Mouse (Mus musculus) heart, embryonic 15.5 days (tissue): ENCODE results near the gene Spats2. TPM values are rescaled to one million over a fixed set of nuclear protein-coding genes. Genes with fewer than 3 reads are reported as not detected.

Experiments
- ATAC-seq: fragments of 200-750 bp; cut with Nextera tagmentation; replicated peaks from 2 replicates; pipeline ENCODE4 v1.8.0; 2017; ENCODE audit warnings: low read depth, moderate TSS enrichment; ENCODE audit not compliant: insufficient number of reproducible peaks, insufficient read depth, low FRiP score
- H3K27ac ChIP-seq: fragments of 300-500 bp; sonication (generic); 2 replicates; pipeline ENCODE4 v1.5.1; 2015; ENCODE audit warnings: mild to moderate bottlenecking, inconsistent platforms
- H3K27me3 ChIP-seq: fragments of 300-500 bp; sonication (generic); 2 replicates; pipeline ENCODE4 v1.6.1; 2015; ENCODE audit warnings: inconsistent platforms
- H3K36me3 ChIP-seq: fragments of 300-500 bp; sonication (generic); 2 replicates; pipeline ENCODE4 v1.6.1; 2015; ENCODE audit warnings: mild to moderate bottlenecking, inconsistent platforms
- H3K4me1 ChIP-seq: fragments of 300-500 bp; sonication (generic); replicated peaks from 2 replicates; pipeline ENCODE4 v1.6.1; 2015; ENCODE audit warnings: inconsistent platforms
- H3K4me2 ChIP-seq: fragments of 300-500 bp; sonication (generic); 2 replicates; pipeline ENCODE4 v1.6.1; 2015; ENCODE audit warnings: inconsistent platforms, mild to moderate bottlenecking, moderate library complexity
- H3K4me3 ChIP-seq: fragments of 300-500 bp; sonication (generic); 2 replicates; pipeline ENCODE4 v1.5.1; 2015; ENCODE audit warnings: mild to moderate bottlenecking, inconsistent platforms
- H3K9ac ChIP-seq: fragments of 300-500 bp; sonication (generic); 2 replicates; pipeline ENCODE4 v1.6.1; 2015; ENCODE audit warnings: mild to moderate bottlenecking, inconsistent platforms
- H3K9me3 ChIP-seq: fragments of 300-500 bp; sonication (generic); replicated peaks from 2 replicates; pipeline ENCODE4 v1.6.1; 2016; ENCODE audit warnings: inconsistent platforms
- WGBS: fragments of 180-500 bp; shearing (Covaris S2); methylation state at CpG from one replicate; pipeline ENCODE4 v1.1.7; 2015; ENCODE audit warnings: mixed read lengths; 5-methylcytosine and 5-hydroxymethylcytosine counted together
- polyA plus RNA-seq: library from polyadenylated mRNA; unstranded; fragments of >200 nt; fragmentation: Nextera tagmentation; extraction: Ambion mirVana; gene quantifications from 2 replicates; pipeline ENCODE4 v1.2.1, GENCODE M21; 2015

Gene Spats2
- polyA plus RNA-seq, 1 experiment from 2014 or later = 27.3 TPM

DNA sequence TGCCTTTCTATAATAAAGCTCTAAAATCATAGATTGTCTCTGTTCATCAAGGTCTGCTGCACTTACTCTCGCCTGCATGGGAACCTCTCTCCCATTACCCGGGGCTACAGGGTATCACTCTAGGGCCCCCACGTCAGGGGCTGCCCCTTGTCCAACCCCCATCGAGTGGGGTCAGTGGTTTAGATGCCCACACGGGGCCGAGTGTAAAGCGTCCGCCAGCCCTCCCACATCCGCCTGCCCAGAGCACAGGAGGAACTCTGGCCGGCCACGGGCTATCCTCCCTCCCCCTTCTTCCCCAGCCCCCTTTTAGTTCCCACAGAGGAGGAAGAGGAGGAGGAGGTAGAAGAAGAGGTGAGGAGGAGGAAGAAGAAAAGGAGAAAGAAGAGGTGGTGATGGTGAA lies 4.9 kb upstream of the Spats2 start:
- WGBS = 8% methylated on average over 11 of the region's 11 CpGs
- H3K27me3 ChIP-seq = no peaks in the 10 kb centered on the region
- no peak overlapping the region for H3K27ac ChIP-seq
- peak overlapping the region; percentile 40 for H3K4me2 ChIP-seq
- H3K36me3 ChIP-seq = no peaks in the 10 kb centered on the region
- H3K9ac ChIP-seq = peak overlapping the region; percentile 33; the same call in 1 of the 2 replicates
- H3K4me1 ChIP-seq = peaks cover 4% of the 10 kb centered on the region
- ATAC-seq = no peak
- 0 out of 2 replicates have a peak overlapping the region, but pooled peaks have one; percentile 8 for H3K4me3 ChIP-seq
- H3K9me3 ChIP-seq = no peaks in the 10 kb centered on the region

- ATAC-seq = no peak
- peaks cover 4% of the 10 kb centered on the region for H3K4me1 ChIP-seq
- H3K4me3 ChIP-seq = no peak overlapping the region
- H3K4me2 ChIP-seq = no peak overlapping the region
- H3K27ac ChIP-seq = no peak overlapping the region
- H3K9ac ChIP-seq = no peak overlapping the region
- H3K27me3 ChIP-seq = no peaks in the 10 kb centered on the region
- no peaks in the 10 kb centered on the region for H3K36me3 ChIP-seq
- 70% methylated on average over 2 of the region's 2 CpGs for WGBS
- no peaks in the 10 kb centered on the region for H3K9me3 ChIP-seq
Measured at GRCm38 (mm10) chr15:99122642-99123041, 3.1 kb upstream of the Spats2 start.

DNA sequence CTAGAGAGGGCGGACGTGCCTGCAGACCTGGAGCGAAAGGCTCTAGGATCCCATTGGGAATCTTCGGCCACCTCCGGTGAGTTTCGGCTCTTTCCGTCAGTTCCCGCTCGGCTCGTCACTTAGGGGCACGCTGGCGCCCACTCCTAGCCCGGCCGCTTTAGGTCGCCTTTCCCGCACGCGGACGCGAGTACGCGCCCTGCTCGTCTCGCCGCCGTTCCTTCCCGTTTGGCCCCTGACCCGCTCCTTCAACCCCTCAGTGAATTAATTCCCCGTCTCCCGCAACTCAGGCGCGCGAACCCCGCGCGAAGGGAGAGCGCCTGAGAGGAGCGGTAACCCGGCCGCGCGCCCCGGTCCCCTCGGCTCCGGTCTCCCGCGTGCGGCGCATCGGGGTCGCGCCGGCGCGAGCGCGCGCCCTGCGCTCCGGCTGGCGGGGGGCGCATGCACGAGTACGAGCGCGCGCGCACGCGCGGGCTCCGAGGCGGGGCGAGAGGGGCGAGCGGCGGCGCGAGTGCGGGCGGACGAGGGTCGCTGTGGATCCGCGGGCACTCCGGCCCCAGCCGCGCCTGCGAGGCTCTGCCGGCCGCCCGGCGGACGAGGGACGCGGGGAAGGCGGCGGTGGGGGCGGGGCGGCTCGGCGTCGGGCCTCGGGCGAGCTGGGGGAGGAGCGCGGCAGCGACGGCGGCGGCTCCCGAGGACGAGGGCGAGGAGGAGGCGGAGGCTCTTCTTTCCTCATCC lies 532 bp downstream of the Spats2 start:
- WGBS = under 1% methylated on average over 111 of the region's 115 CpGs
- Histone ChIP-seq H3K9me3 (no peaks in the 10 kb centered on the region), H3K27ac (peak overlapping the region; percentile 95), H3K4me2 (peak overlapping the region; percentile 70), H3K9ac (peak overlapping the region; percentile 82), H3K4me3 (peak overlapping the region; percentile 87), H3K4me1 (peaks cover 29% of the 10 kb centered on the region), H3K27me3 (no peaks in the 10 kb centered on the region), H3K36me3 (no peaks in the 10 kb centered on the region)
- ATAC-seq = peak; percentile 86

GRCm38 (mm10) chr15:99126816-99127365 lies 1.2 kb downstream of the Spats2 start:
- Histone ChIP-seq H3K4me1 (peaks cover 29% of the 10 kb centered on the region), H3K4me2 (peak overlapping the region; percentile 70), H3K27ac (peak overlapping the region; percentile 95), H3K36me3 (no peaks in the 10 kb centered on the region), H3K9me3 (no peaks in the 10 kb centered on the region), H3K4me3 (peak overlapping the region; percentile 87), H3K9ac (peak overlapping the region; percentile 82), H3K27me3 (no peaks in the 10 kb centered on the region)
- WGBS = under 1% methylated on average over 35 of the region's 35 CpGs
- no peak for ATAC-seq

DNA sequence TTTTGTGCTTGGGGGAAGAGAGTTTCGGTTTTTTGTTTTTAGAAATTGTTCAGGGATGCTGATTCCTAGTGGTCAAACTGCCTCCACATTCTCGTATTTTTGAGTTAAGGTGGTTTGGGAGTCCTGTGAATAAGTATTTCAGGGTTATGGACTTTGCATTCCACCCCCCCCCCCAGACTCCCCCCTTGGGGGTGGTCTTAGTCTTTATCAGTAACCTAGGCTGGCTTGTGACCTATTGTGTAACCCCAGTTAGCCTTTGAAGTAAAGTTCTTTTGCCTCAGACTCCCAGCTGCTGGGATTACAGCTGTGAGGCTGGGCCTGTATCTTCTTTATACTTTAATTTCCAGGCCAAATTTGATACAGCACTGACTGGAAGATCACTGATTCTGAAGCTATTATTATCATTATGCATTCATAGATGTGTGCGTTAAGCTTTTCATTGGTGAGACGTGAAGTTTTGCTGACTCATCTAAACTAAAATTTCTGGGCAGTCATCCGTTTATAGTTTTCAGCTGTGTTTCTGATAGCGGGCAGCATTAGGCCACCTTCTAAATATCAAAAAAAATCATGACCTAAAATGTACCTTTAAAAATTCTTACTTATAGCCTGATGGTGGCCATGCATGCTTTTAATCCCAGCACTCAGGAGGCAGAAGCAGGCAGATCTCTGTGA lies 2.3 kb downstream of the Spats2 start:
- Histone ChIP-seq H3K36me3 (no peaks in the 10 kb centered on the region), H3K27ac (no peak overlapping the region), H3K4me3 (peak overlapping the region; percentile 87), H3K4me2 (peak overlapping the region; percentile 70), H3K9me3 (no peaks in the 10 kb centered on the region), H3K4me1 (peaks cover 29% of the 10 kb centered on the region), H3K9ac (peak overlapping the region; percentile 39; the same call in 1 of the 2 replicates), H3K27me3 (no peaks in the 10 kb centered on the region)
- 59% methylated on average over 6 of the region's 6 CpGs for WGBS
- ATAC-seq = no peak

DNA sequence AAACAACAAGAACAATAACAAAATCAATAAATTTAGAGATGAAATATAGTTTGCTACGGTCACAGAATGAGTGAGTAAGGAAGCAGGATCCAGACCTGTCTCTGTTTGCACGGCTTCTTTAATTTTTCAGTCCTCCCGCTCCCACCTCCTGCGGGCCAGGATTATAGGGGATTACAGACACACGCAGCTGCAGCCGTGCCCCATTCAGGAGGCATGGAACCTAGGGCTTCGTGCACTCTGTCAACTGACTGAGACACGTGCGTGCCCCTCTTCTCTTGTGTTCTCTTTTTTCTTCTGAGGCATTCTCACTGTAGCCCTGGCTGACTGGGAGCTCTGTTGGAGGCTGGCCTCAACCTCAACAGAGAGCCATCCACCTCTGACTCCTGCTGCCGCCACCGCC lies 3.7 kb downstream of the Spats2 start:
- Histone ChIP-seq H3K4me3 (no peak overlapping the region), H3K36me3 (no peaks in the 10 kb centered on the region), H3K4me1 (peaks cover 29% of the 10 kb centered on the region), H3K27ac (peak overlapping the region; percentile 55), H3K9ac (no peak overlapping the region), H3K9me3 (no peaks in the 10 kb centered on the region), H3K4me2 (peak overlapping the region; percentile 27; the same call in 1 of the 2 replicates), H3K27me3 (no peaks in the 10 kb centered on the region)
- WGBS = 76% methylated on average over 11 of the region's 11 CpGs
- ATAC-seq = no peak

GRCm38 (mm10) chr15:99129956-99130910 lies 4.5 kb downstream of the Spats2 start:
- Histone ChIP-seq H3K9me3 (no peaks in the 10 kb centered on the region), H3K4me2 (peak overlapping the region; percentile 27; the same call in 1 of the 2 replicates), H3K4me3 (no peak overlapping the region), H3K36me3 (no peaks in the 10 kb centered on the region), H3K27ac (peak overlapping the region; percentile 55), H3K27me3 (no peaks in the 10 kb centered on the region), H3K4me1 (peaks cover 29% of the 10 kb centered on the region), H3K9ac (no peak overlapping the region)
- 51% methylated on average over 22 of the region's 22 CpGs for WGBS
- ATAC-seq = no peak

DNA sequence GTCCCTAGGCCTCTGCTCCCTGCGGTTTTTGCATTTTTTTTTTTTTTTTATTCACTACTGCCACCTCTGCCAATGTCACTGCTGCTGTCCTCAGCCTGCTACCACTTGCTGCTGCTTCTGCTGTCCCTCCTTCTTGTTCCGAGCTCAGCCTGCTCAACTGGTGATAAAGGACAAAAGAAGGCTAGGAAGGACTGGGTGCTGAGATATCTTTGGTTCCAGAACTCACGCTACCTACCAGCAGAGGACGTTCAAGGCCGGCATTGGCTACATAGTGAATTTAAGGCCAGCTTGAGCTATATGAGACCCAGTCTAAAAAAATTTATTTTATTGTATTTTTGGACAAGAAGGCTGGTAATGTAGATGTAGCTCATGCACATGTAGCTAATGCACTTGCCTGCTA lies 12.7 kb downstream of the Spats2 start:
- H3K36me3 ChIP-seq = peaks cover 9% of the 10 kb centered on the region; the same call in 1 of the 2 replicates
- H3K4me2 ChIP-seq = no peak overlapping the region
- no peak overlapping the region for H3K4me3 ChIP-seq
- H3K9me3 ChIP-seq = no peaks in the 10 kb centered on the region
- H3K27ac ChIP-seq = no peak overlapping the region
- no peak for ATAC-seq
- H3K27me3 ChIP-seq = no peaks in the 10 kb centered on the region
- peaks cover 19% of the 10 kb centered on the region for H3K4me1 ChIP-seq
- no peak overlapping the region for H3K9ac ChIP-seq
- WGBS = 56% methylated on average over 5 of the region's 5 CpGs

GRCm38 (mm10) chr15:99139669-99140068 lies 14.0 kb downstream of the Spats2 start:
- H3K27ac ChIP-seq = 0 out of 2 replicates have a peak overlapping the region, but pooled peaks have one; percentile 2
- ATAC-seq = no peak; the same call in 1 of the 2 replicates

DNA sequence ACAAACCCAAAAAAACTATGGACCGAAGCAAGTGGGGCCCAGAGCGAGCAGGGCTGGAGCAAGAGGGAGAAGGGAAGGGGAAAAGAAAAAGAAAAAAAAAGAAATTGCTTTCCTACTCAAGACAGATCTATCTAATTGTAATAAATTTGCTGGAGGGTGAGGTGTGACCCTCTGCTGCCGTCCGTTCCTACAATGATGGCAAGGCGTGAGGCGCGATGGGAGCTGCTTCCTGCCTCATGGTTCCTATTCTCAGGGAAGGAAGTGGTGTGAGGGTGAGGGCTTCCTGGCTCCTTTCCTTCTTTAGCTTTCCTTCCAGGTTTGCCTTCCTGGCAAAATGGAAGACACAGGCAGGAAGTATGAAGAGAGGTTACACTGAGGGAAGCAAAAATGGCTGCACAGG lies 24.8 kb downstream of the Spats2 start:
- H3K27ac ChIP-seq = no peak overlapping the region
- H3K4me1 ChIP-seq = no peaks in the 10 kb centered on the region

More at GRCm38 (mm10) chr15:99139669-99140068, 14.0 kb downstream of the Spats2 start:
- Histone ChIP-seq H3K4me1 (peaks cover 19% of the 10 kb centered on the region), H3K36me3 (peaks cover 9% of the 10 kb centered on the region; the same call in 1 of the 2 replicates), H3K9ac (no peak overlapping the region), H3K4me2 (no peak overlapping the region), H3K9me3 (no peaks in the 10 kb centered on the region), H3K4me3 (no peak overlapping the region), H3K27me3 (no peaks in the 10 kb centered on the region)
- WGBS = 65% methylated on average over 6 of the region's 6 CpGs

More for the DNA sequence above, 24.8 kb downstream of the Spats2 start:
- H3K4me2 ChIP-seq = no peak overlapping the region
- H3K27me3 ChIP-seq = no peaks in the 10 kb centered on the region
- ATAC-seq = no peak
- H3K4me3 ChIP-seq = no peak overlapping the region
- no peak overlapping the region for H3K9ac ChIP-seq
- WGBS = 85% methylated on average over 7 of the region's 7 CpGs
- no peaks in the 10 kb centered on the region for H3K9me3 ChIP-seq
- H3K36me3 ChIP-seq = peaks cover 37% of the 10 kb centered on the region
